Mouse (Mus musculus) ES-Bruce4 (cell line): Measurements from ENCODE around the gene Rorb. TPM values are rescaled to one million over a fixed set of nuclear protein-coding genes. Genes with fewer than 3 reads are reported as not detected.

Source experiments
- H3K27ac ChIP-seq: 2 replicates; pipeline ENCODE4 v1.5.1; 2012; ENCODE audit warnings: low read length, inconsistent platforms; ENCODE audit not compliant: insufficient read depth
- H3K27me3 ChIP-seq: 2 replicates; pipeline ENCODE4 v1.6.1; 2012; ENCODE audit warnings: mild to moderate bottlenecking, low read length, inconsistent platforms; ENCODE audit not compliant: control insufficient read depth, poor library complexity, insufficient read depth, severe bottlenecking
- H3K36me3 ChIP-seq: 2 replicates; pipeline ENCODE4 v1.6.1; 2012; ENCODE audit warnings: inconsistent platforms, mild to moderate bottlenecking, low read length, moderate library complexity; ENCODE audit not compliant: control insufficient read depth, poor library complexity, insufficient read depth, severe bottlenecking
- H3K4me1 ChIP-seq: one replicate; pipeline ENCODE4 v1.8.1; 2011; ENCODE audit warnings: low read length; ENCODE audit not compliant: control insufficient read depth, insufficient read depth
- H3K4me3 ChIP-seq: 2 replicates; pipeline ENCODE4 v1.5.1; 2011; ENCODE audit warnings: low read depth, mild to moderate bottlenecking, low read length
- H3K9ac ChIP-seq: 2 replicates; pipeline ENCODE4 v1.6.1; 2012; ENCODE audit warnings: low read depth, mild to moderate bottlenecking, inconsistent platforms; ENCODE audit not compliant: poor library complexity, severe bottlenecking
- H3K9me3 ChIP-seq: replicated peaks from 2 replicates; pipeline ENCODE4 v1.6.1; 2012; ENCODE audit warnings: mild to moderate bottlenecking, low read length, inconsistent platforms; ENCODE audit not compliant: control insufficient read depth, poor library complexity, insufficient read depth, severe bottlenecking
- CTCF ChIP-seq: IDR thresholded peaks from one replicate; pipeline ENCODE4 v1.8.1; 2011; ENCODE audit warnings: low read depth, low read length
- EP300 ChIP-seq: IDR thresholded peaks from 2 replicates; pipeline ENCODE4 v1.6.1; 2011; ENCODE audit warnings: low read depth, low read length; ENCODE audit not compliant: insufficient read depth
- POLR2A ChIP-seq: IDR thresholded peaks from one replicate; pipeline ENCODE4 v1.8.1; 2011; ENCODE audit warnings: low read length; ENCODE audit not compliant: insufficient read depth
- polyA plus RNA-seq: library from polyadenylated mRNA; stranded (reverse); fragments of >200 nt; gene quantifications from 2 replicates; pipeline ENCODE4 v1.2.4, GENCODE M21; 2011; ENCODE audit warnings: low read depth; ENCODE audit not compliant: missing spikeins, insufficient read depth, insufficient read length

Rorb gene
- polyA plus RNA-seq, 1 experiment, result not detected

GRCm38 (mm10) chr19:18905511-18905910 is 205.5 kb downstream of the Rorb start:
- no peaks in the 10 kb centered on the region for H3K36me3 ChIP-seq
- H3K9ac ChIP-seq, result no peak overlapping the region
- no peak overlapping the region for H3K4me3 ChIP-seq
- H3K9me3 ChIP-seq, result no peaks in the 10 kb centered on the region
- no peaks in the 10 kb centered on the region for H3K27me3 ChIP-seq
- TF ChIP-seq POLR2A (no peak), EP300 (no peak), CTCF (no peak)
- H3K4me1 ChIP-seq, result no peaks in the 10 kb centered on the region
- H3K27ac ChIP-seq, result no peak overlapping the region

GRCm38 (mm10) chr19:18902694-18903067 is 208.3 kb downstream of the Rorb start:
- Histone ChIP-seq H3K27ac (no peak overlapping the region), H3K9ac (no peak overlapping the region), H3K9me3 (no peaks in the 10 kb centered on the region), H3K4me1 (no peaks in the 10 kb centered on the region), H3K27me3 (no peaks in the 10 kb centered on the region), H3K4me3 (no peak overlapping the region), H3K36me3 (no peaks in the 10 kb centered on the region)
- TF ChIP-seq POLR2A (no peak), EP300 (no peak), CTCF (no peak)

DNA sequence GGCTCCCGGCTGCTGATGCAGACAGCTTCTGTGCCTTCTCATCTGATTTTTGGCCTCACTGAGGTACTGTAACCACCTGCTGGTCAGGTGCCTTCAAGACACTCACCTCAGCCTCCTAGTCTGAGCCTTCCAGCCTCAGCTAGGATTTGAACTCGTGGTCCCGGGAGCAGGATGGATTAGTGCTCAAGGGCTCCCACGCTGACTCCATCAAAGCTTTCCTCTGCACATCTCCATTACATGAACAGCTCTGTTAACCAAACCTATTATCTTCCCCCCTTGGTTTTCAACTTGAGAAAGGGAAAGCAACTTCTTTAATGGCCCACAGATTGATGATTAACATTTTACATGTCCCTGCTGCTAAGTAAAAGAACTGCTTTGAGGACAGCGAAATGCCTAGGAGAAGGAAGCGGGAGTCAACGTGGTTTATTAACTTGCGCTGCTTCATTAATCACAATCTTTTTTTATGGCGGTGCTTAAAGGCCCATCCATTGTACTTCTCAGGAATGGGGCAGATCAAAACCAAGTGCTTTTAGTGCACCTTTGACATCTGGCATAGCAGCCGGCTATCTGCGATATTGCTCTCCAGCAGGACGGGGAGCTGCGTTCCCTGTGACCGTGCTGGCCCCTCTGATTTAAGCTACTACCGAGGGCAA is 208.8 kb downstream of the Rorb start:
- no peak overlapping the region for H3K27ac ChIP-seq
- TF ChIP-seq EP300 (no peak), POLR2A (no peak)
- H3K9ac ChIP-seq, result no peak overlapping the region
- H3K4me3 ChIP-seq, result no peak overlapping the region
- H3K36me3 ChIP-seq, result no peaks in the 10 kb centered on the region
- no peaks in the 10 kb centered on the region for H3K4me1 ChIP-seq
- H3K9me3 ChIP-seq, result no peaks in the 10 kb centered on the region
- no peaks in the 10 kb centered on the region for H3K27me3 ChIP-seq

- H3K27me3 ChIP-seq, result no peaks in the 10 kb centered on the region
- no peak for TF ChIP-seq CTCF
- TF ChIP-seq POLR2A, result no peak
- TF ChIP-seq EP300, result no peak
- H3K4me1 ChIP-seq, result no peaks in the 10 kb centered on the region
Measured at GRCm38 (mm10) chr19:18898238-18898637, 212.8 kb downstream of the Rorb start.

GRCm38 (mm10) chr19:18890216-18890615 is 220.8 kb downstream of the Rorb start:
- no peaks in the 10 kb centered on the region for H3K27me3 ChIP-seq
- no peak overlapping the region for H3K27ac ChIP-seq
- no peaks in the 10 kb centered on the region for H3K36me3 ChIP-seq
- no peak overlapping the region for H3K9ac ChIP-seq
- H3K4me1 ChIP-seq, result no peaks in the 10 kb centered on the region
- H3K4me3 ChIP-seq, result no peak overlapping the region
- H3K9me3 ChIP-seq, result no peaks in the 10 kb centered on the region
- no peak for TF ChIP-seq EP300
- TF ChIP-seq CTCF, result no peak
- no peak for TF ChIP-seq POLR2A

More at GRCm38 (mm10) chr19:18898238-18898637, 212.8 kb downstream of the Rorb start:
- no peaks in the 10 kb centered on the region for H3K36me3 ChIP-seq
- H3K4me3 ChIP-seq, result no peak overlapping the region
- H3K9me3 ChIP-seq, result no peaks in the 10 kb centered on the region
- H3K9ac ChIP-seq, result no peak overlapping the region
- H3K27ac ChIP-seq, result no peak overlapping the region

- Histone ChIP-seq H3K27me3 (no peaks in the 10 kb centered on the region), H3K4me3 (no peak overlapping the region), H3K4me1 (no peaks in the 10 kb centered on the region), H3K27ac (no peak overlapping the region), H3K36me3 (no peaks in the 10 kb centered on the region), H3K9me3 (no peaks in the 10 kb centered on the region), H3K9ac (no peak overlapping the region)
- no peak for TF ChIP-seq CTCF
- no peak for TF ChIP-seq EP300
- no peak for TF ChIP-seq POLR2A
Measured at GRCm38 (mm10) chr19:18889632-18890031, 221.4 kb downstream of the Rorb start.
